Mouse (Mus musculus) ES-Bruce4 (cell line): ENCODE measurements around the gene Ahcyl1.

Experiments used
- CTCF ChIP-seq: IDR thresholded peaks from one replicate; pipeline ENCODE4 v1.8.1; 2011; ENCODE audit warnings: low read depth, low read length
- EP300 ChIP-seq: IDR thresholded peaks from 2 replicates; pipeline ENCODE4 v1.6.1; 2011; ENCODE audit warnings: low read depth, low read length; ENCODE audit not compliant: insufficient read depth
- POLR2A ChIP-seq: IDR thresholded peaks from one replicate; pipeline ENCODE4 v1.8.1; 2011; ENCODE audit warnings: low read length; ENCODE audit not compliant: insufficient read depth

- TF ChIP-seq POLR2A (no peak), CTCF (no peak), EP300 (no peak)
Observed at GRCm38 (mm10) chr3:107664641-107665040, 31.7 kb downstream of the Ahcyl1 start.
